Mouse (Mus musculus): ENCODE results near the gene Rwdd4a.

Rwdd4a gene

DNA sequence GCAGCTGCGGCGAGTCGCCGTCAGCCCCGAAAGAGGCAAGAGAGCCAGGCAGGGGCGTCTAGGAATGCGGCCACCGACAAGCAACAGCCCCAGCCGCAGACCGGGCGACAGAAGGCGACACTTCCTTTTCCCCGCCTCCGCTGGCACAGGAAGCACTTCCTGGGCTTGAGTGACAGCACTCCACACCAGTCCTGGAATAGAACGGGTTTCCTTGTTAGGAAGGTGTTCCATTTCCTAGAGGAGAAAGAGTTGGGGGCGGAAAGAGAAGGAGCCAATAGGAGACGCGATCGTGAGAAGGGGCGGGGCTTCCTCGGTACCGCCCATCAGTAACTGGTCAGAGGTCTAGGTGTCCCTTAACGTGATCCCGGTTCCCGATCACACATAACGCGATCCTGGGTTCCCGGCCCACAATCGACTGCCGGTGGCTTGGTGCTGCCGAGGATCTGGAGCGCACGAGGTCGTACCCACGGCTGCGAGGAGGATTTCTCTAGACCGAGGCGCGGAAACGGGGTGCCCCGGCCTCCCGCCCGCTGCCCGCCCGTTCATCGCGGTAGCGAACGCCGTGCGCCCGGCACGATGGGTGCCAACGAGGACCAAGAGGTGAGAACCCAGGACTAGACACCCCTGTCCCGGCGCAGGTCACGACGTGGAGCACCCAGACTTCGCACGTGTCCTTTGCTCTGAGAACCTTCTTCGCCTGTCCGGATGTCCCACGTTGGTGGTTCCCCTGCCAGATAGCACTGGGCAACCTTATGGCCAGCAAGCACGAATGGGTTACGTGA lies at the start of gene Rwdd4a, which contains the start of gene Trappc11:
TSS of gene Rwdd4a (plus strand) at position 321 of the 782 bp plus-strand sequence.
TSS of gene Trappc11 (minus strand) at position 127 of the 782 bp plus-strand sequence.
- peak; percentile 83 to 94 for DNase-seq (ENCODE audit: low spot score in 2 of 2)

DNA sequence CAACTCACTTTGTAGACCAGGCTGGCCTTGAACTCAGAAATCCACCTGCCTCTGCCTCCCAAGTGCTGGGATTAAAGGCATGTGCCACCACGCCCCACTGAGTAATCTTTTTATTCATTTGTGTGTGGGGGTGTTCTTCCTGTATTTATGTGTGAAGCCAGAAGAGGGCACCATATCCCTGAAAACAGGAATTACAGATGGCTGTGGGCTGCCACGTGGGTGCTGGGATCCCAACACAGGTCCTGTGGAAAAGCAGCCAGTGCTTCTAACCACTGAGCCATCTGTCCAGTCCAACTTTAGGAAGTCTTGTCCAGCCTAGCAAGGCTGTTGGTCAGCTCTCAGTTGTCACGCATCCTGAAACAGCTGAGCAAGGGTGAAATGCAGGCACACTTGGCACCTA lies 46.2 kb upstream of the Rwdd4a start:
- no peak for DNase-seq (ENCODE audit: low spot score in 2 of 2)

DNA sequence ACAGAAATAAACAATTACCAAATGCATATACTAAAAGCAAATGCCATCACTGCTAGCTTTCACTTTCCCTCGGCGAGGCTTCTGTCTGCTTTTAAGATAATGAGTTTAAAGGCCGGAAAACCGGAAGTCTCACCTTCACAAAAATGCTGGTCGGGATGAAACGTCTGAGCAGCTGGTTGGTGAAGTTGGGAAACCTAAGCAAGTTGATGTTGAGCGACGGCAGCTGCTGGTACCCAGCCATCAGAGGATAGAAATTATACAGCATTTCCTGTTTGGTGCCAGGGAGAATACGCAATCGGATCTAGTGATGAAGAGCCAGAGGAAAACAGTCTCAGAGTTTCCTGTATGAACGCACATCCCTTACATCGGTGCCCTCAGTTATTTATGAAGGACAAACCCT lies 40.4 kb upstream of the Rwdd4a start:
- no peak for DNase-seq (ENCODE audit: low spot score in 2 of 2)

DNA sequence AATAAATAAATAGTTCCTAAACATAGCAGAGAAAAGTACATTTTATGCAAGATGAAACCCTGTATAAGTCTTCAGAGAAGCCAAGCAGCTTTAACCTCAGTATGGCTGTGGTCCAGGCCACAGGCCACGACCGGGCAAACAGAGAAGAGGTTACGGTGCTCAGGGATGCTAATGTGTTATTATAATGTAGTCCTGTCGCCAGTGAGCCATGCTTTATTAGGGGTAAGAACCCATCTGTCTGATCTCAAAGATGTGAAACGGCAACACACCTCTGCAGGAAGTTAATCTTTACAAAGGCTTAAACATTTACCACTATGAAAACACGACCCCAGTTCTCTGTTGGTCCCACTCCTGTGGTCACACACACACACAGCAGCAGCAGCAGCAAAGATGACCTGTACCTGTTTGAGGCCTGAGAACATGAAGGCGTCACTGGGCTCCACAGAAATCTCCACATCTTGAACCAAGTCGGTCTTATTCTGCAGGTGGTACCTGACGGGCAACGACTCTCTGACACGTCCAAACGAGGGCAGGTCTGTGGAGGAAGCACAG lies 38.8 kb upstream of the Rwdd4a start:
- no peak for DNase-seq (ENCODE audit: low spot score in 2 of 2)

GRCm38 (mm10) chr8:47495428-47495827 lies 38.0 kb upstream of the Rwdd4a start:
- DNase-seq (ENCODE audit: low spot score in 2 of 2) = no peak

DNA sequence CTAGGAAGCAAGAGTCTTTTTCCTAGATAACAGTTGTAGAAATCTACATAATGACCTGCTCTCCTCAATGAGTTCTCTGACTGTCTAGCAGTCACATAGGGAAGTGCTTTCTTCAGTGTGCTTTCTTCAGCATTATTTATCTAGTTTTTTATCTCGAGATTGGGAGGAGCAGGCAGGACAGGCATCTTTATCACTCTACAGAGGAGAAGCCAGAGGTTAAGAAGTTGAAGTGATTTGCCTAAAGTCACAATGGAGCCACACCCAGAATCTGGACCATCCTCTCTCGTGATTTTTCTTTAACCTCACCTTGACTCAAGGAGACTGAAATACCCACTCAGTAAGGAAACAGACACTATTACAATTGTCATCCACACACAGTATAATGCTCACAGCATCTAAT lies 31.5 kb upstream of the Rwdd4a start:
- no peak for DNase-seq (ENCODE audit: low spot score in 2 of 2)

GRCm38 (mm10) chr8:47502546-47502945 lies 30.9 kb upstream of the Rwdd4a start:
- DNase-seq (ENCODE audit: low spot score in 2 of 2) = no peak

GRCm38 (mm10) chr8:47505431-47505830 lies 28.0 kb upstream of the Rwdd4a start:
- no peak for DNase-seq (ENCODE audit: low spot score in 2 of 2)

- no peak for DNase-seq (ENCODE audit: low spot score in 2 of 2)
These were observed 22.5 kb upstream of the Rwdd4a start for GRCm38 (mm10) chr8:47510930-47511329.

GRCm38 (mm10) chr8:47513601-47514000 lies 19.9 kb upstream of the Rwdd4a start:
- DNase-seq (ENCODE audit: low spot score in 2 of 2) = no peak

GRCm38 (mm10) chr8:47528094-47528493 lies 5.4 kb upstream of the Rwdd4a start:
- DNase-seq (ENCODE audit: low spot score in 2 of 2) = no peak

DNA sequence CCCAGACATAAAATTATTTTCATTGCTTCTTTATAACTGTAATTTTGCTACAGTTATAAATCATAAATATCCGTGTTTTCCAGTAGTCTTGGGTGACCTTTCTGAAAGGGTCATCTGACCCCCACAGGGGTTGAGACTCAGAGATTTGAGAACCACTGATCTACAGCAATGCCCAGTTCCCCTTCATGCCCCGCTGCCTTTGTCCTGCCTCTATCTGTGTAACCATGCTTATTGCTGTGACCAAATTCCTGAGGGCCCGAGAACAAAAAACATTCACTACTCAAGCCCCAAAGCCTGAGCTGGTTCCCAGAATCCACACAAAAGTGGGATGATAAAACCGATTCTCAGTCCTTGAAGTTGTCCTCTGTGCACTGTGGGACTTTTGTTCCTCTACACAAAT lies 4.9 kb downstream of the Rwdd4a start:
- no peak for DNase-seq (ENCODE audit: low spot score in 2 of 2)

- no peak for DNase-seq (ENCODE audit: low spot score in 2 of 2)
These were observed 9.3 kb downstream of the Rwdd4a start for GRCm38 (mm10) chr8:47542746-47543145.

GRCm38 (mm10) chr8:47544094-47544493 lies 10.6 kb downstream of the Rwdd4a start:
- no peak for DNase-seq (ENCODE audit: low spot score in 2 of 2)

GRCm38 (mm10) chr8:47547102-47547501 lies 13.6 kb downstream of the Rwdd4a start:
- no peak for DNase-seq (ENCODE audit: low spot score in 2 of 2)

DNA sequence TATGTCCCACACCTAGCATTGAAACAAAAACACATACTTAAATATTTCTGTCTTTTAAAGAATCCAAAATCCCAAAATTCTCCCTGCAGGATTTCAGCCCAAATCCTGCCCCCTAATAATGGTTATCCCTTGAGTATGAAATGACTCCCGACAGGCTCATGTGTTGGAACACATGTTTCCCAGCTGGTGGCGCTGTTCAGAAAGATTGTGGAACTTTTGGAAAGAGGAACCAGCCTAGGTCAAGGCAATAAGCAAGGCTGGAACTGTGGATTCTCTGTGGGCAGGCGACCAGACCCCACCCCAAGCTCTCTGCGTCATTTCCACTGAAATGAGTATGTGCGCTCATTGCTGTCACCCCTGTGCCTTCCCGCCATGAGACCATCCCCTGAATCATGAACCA lies 20.1 kb downstream of the Rwdd4a start:
- DNase-seq (ENCODE audit: low spot score in 2 of 2) = no peak

GRCm38 (mm10) chr8:47556446-47556845 lies 23.0 kb downstream of the Rwdd4a start:
- DNase-seq (ENCODE audit: low spot score in 2 of 2) = no peak

DNA sequence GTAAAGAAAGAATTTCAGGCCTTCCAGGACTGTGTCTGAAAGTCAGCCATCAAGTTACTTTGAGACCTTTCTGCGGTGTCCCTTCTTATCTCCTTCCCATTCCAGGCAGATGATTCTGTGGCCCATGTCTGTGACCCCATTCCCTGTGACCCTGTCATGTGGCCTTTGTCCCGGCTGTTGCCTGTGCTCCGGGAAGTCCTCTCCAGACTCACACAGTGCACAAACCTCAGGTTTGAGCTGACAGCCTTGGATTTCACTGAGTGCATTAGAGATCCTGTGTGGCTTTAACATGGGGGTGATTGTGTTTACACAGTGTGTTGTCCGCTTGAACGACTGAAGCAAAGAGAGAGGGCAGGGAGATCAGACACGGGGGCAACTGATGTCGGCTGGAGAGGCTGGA lies 24.8 kb downstream of the Rwdd4a start:
- no peak for DNase-seq (ENCODE audit: low spot score in 2 of 2)

- DNase-seq (ENCODE audit: low spot score in 2 of 2) = no peak
These were observed 27.3 kb downstream of the Rwdd4a start for GRCm38 (mm10) chr8:47560801-47561200.

DNA sequence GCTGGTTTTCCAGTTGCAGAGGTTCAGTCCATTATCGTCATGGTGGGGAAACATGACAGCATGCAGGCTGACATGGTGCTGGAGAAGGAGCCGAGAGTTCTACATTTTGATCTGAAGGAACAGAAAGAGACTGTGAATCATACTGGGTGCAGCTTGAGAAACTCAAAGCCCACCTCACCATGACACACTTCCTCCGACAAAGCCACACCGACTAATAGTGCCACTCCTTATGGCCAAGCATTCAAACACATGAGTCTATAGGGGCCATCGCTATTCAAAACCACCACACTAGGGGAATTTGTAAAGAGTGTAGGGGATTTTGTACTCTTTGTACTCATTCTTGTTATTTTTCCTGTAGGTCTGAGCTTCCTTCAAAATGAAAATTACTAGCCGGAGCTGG lies 33.1 kb downstream of the Rwdd4a start:
- no peak for DNase-seq (ENCODE audit: low spot score in 2 of 2)

DNA sequence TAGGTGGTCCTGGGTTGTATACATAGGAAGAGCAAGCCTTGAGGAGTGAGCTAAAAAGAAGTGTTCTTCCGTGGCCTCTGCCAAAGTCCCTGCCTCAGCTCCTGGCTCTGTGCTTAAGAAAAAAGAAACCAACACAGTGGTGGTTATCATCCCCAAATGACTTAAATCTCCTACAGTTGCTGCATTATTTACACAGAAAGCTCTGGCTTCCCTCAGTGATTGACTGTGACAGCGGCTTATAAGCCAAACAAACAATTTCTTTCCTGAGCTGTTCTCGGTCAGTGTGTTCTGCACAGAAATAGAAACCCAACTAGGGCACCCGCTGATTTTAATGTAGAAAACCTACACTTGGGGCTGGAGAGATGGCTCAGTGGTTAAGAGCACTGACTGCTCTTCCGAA lies 34.6 kb downstream of the Rwdd4a start:
- no peak for DNase-seq (ENCODE audit: low spot score in 2 of 2)

GRCm38 (mm10) chr8:47570161-47570560 lies 36.7 kb downstream of the Rwdd4a start:
- DNase-seq (ENCODE audit: low spot score in 2 of 2) = peak in 1 of 2 experiments; percentile 8

DNA sequence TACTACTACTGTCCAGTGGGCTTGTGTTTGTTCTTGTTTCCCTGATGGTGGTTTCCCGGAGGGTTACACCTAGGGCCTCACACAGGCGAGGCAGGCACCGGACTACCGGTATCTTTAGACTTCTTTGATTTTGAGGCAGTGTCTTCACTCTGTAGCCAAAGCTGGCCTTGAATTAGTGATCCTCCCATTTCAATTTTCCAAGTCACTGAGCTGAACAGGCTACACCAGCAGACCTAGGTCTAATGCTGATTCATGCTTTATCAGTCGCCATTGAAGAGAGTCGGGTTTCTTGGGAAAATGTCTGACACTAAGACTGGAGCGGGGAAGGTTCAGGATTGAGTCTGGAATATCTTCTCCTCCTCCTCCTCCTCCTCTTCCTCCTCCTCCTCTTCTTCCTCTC lies 40.0 kb downstream of the Rwdd4a start:
- no peak for DNase-seq (ENCODE audit: low spot score in 2 of 2)

All from cerebellum, postnatal 4 days (tissue).